Mouse (Mus musculus) adrenal gland, postnatal 14 days (tissue): Measurements from ENCODE around the gene Plxnb3. TPM values are rescaled to one million over a fixed set of nuclear protein-coding genes. Genes with fewer than 3 reads are reported as not detected.

ENCODE experiments used
- DNase-seq: peaks from one replicate; pipeline ENCODE4 v3.0.0; 2021; ENCODE audit warnings: mixed read lengths
- total RNA-seq: library from RNA; stranded (reverse); gene quantifications from 2 replicates; pipeline ENCODE4 v1.2.3, GENCODE M21; 2021

Gene Plxnb3
- total RNA-seq, 1 experiment from 2014 or later, result 0.96 TPM

DNA sequence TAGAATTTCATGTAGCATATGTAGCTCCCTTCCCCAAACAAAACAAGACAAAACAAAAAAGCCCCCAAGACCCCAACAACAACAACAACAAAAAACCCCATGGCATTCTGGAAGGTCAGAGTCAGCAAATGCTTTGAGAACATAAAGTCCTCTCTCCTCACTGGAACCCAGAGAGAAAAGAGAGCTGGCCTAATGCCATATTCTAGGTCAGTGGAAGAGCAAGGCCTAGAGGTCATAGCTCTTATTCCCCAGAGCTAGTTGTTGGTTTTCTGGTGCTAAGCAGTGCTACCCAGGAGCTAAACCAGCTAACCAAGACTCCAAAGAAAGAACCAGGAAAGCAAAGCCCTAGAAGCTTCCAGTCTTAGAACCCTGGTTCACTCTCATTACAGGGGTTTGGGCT lies 28.8 kb downstream of the Plxnb3 start:
- DNase-seq, result no peak

DNA sequence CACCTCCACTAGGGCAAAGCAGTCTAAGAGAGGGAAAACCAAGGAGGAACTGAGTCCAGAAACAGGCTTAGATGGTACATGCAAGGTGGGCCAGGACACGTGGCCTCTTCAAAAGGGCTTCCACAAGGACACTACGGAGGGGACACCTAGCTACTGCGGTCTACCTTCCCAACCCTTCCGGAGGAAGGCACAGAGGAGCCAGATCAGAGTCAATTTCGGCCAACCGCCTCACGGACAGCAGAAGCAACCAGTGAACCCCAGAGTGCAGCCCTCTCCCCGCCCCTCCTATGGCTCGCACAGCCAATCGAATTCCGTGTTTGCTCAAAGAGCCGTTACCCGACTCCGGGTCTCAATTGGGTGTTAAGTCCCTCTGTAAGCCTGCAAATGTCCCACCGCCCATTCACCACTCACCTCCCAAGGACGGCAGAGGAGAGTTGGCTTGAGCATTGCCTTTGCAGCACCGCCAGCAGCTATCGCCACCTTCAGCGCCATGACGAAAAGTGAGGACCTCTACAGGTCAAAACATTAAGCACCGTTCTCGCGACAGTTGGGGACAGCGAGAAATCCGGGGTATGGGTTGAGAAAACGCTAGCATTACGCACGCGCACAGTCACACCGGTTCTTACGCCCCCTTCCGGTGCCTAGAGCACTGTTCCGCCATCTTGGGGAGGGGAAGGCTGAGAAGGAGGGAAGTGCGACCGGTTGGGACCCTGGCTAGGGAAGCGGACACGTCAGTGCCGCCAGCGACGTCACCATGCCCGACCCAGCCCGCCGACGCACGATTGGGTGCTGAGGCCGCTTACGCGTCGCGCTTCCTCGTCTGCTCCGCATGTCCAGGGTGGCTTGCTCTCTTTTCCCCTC lies 29.7 kb downstream of the Plxnb3 start, which contains the start of the genes Idh3g and Ssr4:
Idh3g (minus strand) TSS at position 534 of the 861 bp plus-strand sequence.
Ssr4 (plus strand) TSS at position 665 of the 861 bp plus-strand sequence.
- peak; percentile 94 for DNase-seq

DNA sequence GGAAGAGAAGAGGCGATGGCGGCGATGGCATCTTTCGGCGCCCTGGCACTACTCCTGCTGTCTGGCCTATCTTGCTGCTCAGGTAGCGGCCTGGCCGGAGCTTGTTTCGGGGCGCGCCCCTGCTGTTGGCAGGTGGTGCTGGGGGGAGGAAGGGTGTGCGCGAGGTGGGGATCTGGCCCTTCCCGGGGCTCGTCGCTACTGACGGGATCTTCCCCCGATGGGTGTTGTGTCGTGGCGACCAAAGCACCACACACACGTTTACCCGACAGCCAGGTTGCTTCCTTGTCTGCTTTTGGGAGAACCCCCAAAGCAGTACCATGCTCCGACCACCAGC lies 30.3 kb downstream of the Plxnb3 start:
- DNase-seq, result no peak

DNA sequence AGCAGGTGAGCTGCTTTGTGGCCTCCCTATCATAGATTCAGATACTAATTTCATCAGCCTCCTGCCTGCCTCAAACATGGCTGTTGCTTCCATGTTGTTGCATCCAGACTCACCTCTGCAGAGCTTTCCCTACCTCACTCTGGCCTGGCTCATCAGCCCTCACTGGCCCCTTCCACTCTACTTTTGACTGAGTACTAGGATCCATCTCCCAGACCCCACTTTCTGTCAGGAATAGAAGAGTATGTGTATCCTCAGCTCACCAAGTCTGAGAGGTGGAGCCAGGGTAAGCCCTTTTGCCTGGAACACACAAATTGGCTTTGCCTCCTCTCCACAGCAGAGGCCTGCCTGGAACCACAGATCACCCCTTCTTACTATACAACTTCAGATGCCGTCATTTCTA lies 31.6 kb downstream of the Plxnb3 start:
- peak; percentile 3 for DNase-seq

DNA sequence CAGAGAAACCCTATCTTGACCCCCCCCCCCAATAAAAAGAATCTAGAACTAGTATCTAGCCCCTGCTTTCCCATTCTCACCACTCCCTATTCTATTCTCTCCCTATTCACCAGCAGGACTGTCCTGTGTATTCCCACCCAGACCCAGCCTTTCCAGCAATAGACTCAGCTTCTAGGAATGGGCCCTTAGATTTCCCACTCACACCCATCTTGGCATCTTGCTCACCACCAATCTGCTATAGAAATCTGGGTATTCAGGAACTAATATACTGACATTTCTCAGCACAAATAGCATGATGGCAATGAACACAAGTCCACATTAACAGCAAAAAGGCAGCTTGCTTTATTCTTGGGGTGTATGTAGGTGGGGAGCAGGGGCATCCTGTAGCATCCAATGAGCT lies 36.1 kb downstream of the Plxnb3 start:
- no peak for DNase-seq

DNA sequence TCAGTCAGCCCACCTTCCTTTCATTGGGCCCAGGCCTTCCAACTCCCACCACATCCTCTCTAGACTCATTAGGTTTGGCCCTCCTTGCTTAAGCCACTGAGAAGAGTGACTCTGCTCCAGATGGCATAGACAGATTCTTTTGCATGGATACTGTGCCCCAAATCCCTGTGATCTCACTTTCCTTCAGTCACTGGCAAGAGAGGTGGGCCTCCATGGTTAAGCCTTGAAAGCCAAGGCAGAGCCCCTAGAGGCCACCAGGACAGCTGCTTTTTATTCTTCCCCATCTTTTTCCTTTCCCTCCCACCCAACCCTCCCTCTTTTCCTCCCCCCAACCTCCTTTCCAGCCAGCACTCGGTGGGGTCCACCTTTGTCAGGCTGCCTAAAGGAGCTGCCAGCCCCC lies 36.6 kb downstream of the Plxnb3 start:
- no peak for DNase-seq

DNA sequence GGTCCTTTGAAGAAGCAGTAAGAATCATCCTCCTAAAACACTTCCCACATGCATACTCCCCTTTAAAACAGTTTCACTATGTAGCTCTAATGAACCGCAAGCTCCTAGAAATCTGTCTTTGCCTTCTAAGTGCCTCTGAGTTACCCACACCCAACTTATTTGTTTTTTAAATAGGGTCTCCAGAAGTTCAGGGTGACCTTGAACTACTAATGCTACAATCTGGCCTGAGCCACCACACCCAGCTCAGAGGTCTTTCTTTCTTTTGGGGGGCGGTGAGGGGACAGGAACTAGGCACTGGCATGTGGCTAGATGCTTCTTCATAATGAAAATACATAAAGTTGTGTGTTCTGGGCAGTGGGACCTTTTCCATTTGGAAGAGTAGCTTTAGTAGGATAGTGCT lies 40.6 kb downstream of the Plxnb3 start:
- DNase-seq, result no peak

DNA sequence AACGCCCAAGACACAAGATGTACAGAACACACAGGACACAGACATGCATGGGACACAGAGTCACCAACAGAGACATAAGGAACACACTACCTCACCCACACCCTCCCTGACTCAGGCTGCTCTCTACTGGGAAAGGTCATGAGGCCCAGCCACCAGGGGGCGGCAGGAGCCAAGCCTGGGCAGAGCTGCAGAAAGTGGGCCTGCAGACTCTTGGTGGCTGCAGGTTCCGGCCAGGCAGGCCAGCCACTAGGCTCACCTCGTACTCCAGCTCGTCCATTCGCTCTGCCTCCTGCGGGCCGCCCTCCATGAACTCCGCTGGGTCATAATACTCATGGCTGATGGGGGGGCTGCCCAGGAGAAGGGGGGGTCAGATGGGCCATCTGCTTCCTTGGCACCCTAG lies 41.6 kb downstream of the Plxnb3 start:
- peak; percentile 87 for DNase-seq

DNA sequence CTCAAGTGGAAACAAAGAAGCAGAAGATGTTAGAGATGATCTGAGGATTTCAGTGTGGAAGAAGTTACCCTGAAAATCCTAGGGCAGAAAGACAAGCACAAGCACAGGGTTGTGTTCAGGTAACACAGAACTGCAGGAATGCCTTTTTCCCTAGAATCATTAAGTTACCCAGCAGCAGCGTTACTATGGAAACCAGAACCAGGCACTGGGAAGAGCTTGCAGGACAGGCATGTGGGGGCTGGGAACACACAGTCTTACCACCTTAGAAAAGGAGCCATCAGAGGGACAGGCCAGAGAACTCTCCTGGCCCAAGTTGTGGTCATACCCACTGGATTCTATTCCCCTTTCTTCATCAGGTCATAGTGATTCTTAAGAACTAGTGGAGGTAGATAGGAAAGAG lies 48.9 kb downstream of the Plxnb3 start:
- DNase-seq, result no peak

DNA sequence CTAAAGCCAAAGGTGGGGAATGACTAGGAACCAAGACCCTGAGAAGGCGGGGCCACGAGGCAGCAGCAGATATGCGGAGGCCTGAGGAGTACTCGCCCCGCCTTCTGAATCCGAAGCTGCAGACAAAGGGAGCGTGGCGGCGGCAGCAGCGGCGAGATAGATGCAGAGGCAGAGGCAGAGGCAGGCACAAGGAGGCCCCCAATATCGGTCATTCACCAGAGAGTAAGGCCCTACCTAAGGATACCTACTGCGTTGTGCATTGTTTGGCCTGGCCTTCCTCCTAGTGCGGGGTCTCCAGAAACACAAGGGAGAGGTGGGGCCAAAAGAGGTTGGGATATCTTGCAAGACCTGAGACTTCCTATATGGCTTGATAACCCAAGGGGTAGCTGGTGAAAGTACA lies 58.2 kb downstream of the Plxnb3 start:
- DNase-seq, result no peak

DNA sequence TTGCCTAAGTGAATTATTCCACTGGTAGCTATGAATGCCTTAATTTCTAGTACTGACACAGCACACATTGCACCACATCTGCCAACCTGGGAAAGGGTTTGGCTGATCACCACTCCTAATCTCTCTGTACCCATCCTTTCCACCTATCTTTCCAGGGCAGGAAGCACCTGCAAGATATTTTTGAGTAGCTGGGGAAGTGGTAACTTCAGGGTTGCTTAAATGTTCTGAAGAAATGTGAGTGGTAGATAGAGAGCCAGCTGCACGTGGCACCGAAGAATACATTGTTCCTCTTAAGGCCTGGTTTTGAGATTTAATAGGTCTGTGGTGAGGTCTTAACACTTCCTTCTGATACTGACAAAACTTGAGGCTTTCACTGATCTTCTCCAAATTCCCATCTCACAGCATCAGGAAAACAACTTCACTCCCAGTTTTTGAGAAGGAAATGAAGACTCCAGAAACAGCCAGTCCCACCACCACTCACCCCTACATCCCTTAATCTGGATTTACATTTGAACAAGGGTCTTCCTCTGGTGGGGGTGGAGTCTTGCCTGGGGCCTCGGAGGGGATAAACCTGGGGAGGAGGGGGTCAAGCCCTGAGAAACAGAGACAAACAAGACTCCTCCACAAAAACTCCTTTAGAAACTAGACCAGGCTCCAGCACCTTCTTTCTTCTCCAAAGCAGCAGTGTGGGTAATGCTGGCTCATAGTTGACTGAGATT lies 59.9 kb downstream of the Plxnb3 start:
- no peak for DNase-seq

Other genes with a start within 250 kb of the Plxnb3 start
- 0.30 and 0.74 TPM in 2 replicates for gene Dusp9, start 117.7 kb upstream of the Plxnb3 start, total RNA-seq
- 6.1 and 8.4 TPM in 2 replicates for gene Pnck, start 97.0 kb upstream of the Plxnb3 start, total RNA-seq
- gene Slc6a8, start 83.9 kb upstream of the Plxnb3 start, total RNA-seq, result 38.8 and 42.2 TPM in 2 replicates
- 208 and 230 TPM in 2 replicates for gene Bcap31, start 40.9 kb upstream of the Plxnb3 start, total RNA-seq
- gene Abcd1, start 40.5 kb upstream of the Plxnb3 start, total RNA-seq, result 28.3 and 30.6 TPM in 2 replicates
- 0.82 and 2.6 TPM in 2 replicates for gene Srpk3, start 17.3 kb downstream of the Plxnb3 start, total RNA-seq
- gene Idh3g, start 29.8 kb downstream of the Plxnb3 start, total RNA-seq, result 739 and 769 TPM in 2 replicates
- gene Ssr4, start 29.9 kb downstream of the Plxnb3 start, total RNA-seq, result 148 and 176 TPM in 2 replicates
- gene Pdzd4, start 67.9 kb downstream of the Plxnb3 start, total RNA-seq, result 4.4 and 4.5 TPM in 2 replicates
- not detected in 2 replicates for gene Avpr2, start 135.0 kb downstream of the Plxnb3 start, total RNA-seq
- gene L1cam, start 139.0 kb downstream of the Plxnb3 start, total RNA-seq, result 9.3 and 16.0 TPM in 2 replicates
- gene Arhgap4, start 164.8 kb downstream of the Plxnb3 start, total RNA-seq, result 5.0 and 16.7 TPM in 2 replicates
- 86.3 and 103 TPM in 2 replicates for gene Naa10, start 164.9 kb downstream of the Plxnb3 start, total RNA-seq
- 14.2 and 17.8 TPM in 2 replicates for gene Renbp, start 173.8 kb downstream of the Plxnb3 start, total RNA-seq
- 57.2 and 57.5 TPM in 2 replicates for gene Hcfc1, start 209.3 kb downstream of the Plxnb3 start, total RNA-seq